Mouse (Mus musculus) common myeloid progenitor, adult 5-6 weeks (primary cell): ENCODE results near the gene Zfp146. TPM values are rescaled to one million over a fixed set of nuclear protein-coding genes. Genes with fewer than 3 reads are reported as not detected.
"Not testable (repeated sequence)": the region's sequence is repeated elsewhere in the genome, so short reads cannot be mapped to it uniquely, and the experiment has no call there.

ENCODE experiments used
- ATAC-seq: replicated peaks from 2 replicates; pipeline ENCODE4 v1.8.0; 2016; ENCODE audit warnings: low read depth, mild to moderate bottlenecking, moderate TSS enrichment, inconsistent platforms; ENCODE audit not compliant: poor library complexity, severe bottlenecking
- total RNA-seq: library from RNA; stranded (forward); fragments of 200-1000, 187-1606 nt; gene quantifications from 2 replicates; pipeline ENCODE4 v1.2.3, GENCODE M21; 2017

Zfp146 gene
- total RNA-seq, 1 experiment from 2014 or later, result 122 TPM

DNA sequence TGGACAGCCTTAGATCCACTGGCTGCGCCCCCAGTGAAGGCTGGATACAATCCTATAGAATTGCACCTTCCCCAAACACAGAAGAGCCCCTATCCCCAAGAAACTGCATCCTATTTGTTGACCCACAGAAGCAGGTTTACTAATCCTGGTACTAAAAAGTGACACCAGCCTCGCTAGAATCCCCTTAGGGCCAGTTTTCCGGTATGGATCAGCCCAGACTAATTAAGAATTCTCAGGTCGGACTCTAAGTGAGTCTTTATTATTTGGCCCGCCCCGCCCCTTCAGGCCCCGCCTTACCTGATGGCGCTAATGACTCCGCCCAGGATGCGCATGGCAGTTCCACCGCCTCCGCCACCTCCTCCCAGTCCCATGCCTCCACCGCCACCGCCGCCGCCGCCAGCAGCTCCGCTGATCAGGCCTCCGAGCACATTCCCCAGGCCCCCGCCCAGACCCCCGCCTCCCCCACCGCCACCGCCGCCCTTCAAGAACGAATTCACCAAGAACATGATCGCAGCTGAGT lies 24.1 kb upstream of the Zfp146 start:
- ATAC-seq, result peak; percentile 71

DNA sequence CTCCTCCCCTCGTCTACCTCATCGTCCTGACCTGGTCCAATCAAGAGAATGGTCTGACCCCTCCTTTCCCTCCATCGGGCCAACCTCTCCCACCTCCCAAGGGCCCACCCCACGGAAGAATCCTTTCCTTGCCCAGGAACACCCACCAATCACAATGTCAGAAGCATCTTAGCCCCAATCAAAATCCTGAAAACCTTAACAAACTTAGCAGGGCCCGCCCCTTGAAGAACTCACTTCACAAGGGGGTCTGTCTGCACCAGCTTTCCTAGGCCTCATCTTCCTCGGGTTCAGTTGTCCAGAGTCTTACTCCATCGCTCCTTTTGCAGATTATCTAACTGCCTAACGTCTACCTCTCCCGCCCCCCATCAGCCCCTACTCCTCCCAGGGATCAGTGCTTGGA lies 23.5 kb upstream of the Zfp146 start:
- ATAC-seq, result no peak

- ATAC-seq, result no peak
These were observed 22.5 kb upstream of the Zfp146 start for GRCm38 (mm10) chr7:30192088-30192487.

DNA sequence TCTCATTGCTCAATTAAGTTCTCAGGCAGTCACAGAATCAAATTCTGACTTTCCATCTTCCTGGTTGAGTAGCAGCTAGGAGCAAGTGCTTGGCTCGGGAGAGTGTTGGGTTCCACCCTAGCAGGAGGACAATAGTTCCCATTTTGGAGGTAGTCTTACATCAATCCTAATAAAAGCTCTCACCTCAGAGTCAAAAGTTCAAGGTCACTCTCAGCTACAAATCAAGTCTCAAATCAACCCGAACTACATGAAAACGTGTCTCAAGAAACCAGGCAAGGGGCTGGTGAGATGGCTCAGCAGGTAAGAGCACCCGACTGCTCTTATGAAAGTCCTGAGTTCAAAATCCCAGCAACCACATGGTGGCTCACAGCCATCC lies 19.6 kb upstream of the Zfp146 start:
- no peak for ATAC-seq

- ATAC-seq, result no peak
These were observed 19.0 kb upstream of the Zfp146 start for GRCm38 (mm10) chr7:30188344-30189115.

- no peak for ATAC-seq
These were observed 15.2 kb upstream of the Zfp146 start for GRCm38 (mm10) chr7:30184641-30185348.

- peak; percentile 96 for ATAC-seq
These were observed 14.3 kb upstream of the Zfp146 start, which contains the start of gene Cox7a1 for GRCm38 (mm10) chr7:30183879-30184289. TSS of gene Cox7a1 (plus strand) at chr7:30184144.

- not testable (repeated sequence) for ATAC-seq
These were observed 13.6 kb upstream of the Zfp146 start for GRCm38 (mm10) chr7:30183189-30183588.

DNA sequence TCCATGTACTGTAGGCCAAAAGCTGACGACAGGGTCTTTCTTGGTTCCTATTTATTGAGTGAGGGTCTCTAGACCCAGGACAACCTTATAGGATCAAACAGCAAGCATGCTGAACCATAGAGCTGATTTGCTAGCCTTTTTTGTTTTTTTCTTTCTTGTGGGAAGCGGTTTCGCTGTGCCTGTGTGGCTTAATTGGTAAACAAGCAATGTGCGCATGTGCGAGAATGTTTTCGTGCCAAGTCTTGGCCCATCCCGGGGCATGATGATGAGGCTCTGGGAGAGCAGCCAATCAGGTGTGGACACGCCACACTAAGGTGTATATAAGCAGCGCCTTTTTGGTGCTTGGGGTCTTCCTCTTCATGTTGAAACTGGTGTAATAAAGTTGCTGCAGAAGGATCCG lies 12.4 kb upstream of the Zfp146 start:
- ATAC-seq, result not testable (repeated sequence)

DNA sequence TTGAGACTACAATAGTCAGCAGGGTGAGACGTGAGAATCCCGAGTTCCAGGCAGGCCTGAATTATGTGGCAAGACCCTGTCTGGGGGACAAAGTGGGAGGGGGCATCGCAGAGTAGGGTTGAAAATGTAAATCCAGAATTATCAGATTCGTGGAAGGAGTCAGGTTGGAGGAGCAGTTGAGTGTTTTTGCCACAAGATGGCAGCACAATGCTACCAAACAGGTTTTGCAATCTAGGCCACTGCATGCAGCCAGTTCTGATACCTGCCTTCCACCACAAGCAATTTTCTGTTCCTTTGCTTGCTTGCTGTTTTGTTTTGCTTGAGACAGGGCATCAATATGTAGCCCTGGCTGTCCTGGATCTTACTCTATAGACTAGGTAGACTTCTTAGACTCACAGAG lies 11.8 kb upstream of the Zfp146 start:
- peak; percentile 67 for ATAC-seq

GRCm38 (mm10) chr7:30178256-30178655 lies 8.7 kb upstream of the Zfp146 start:
- no peak for ATAC-seq

- 0 out of 2 replicates have a peak, but pooled peaks have one; percentile 20 for ATAC-seq
These were observed 6.9 kb upstream of the Zfp146 start for GRCm38 (mm10) chr7:30176474-30176873.

GRCm38 (mm10) chr7:30170283-30170951 lies 867 bp upstream of the Zfp146 start:
- ATAC-seq, result no peak

DNA sequence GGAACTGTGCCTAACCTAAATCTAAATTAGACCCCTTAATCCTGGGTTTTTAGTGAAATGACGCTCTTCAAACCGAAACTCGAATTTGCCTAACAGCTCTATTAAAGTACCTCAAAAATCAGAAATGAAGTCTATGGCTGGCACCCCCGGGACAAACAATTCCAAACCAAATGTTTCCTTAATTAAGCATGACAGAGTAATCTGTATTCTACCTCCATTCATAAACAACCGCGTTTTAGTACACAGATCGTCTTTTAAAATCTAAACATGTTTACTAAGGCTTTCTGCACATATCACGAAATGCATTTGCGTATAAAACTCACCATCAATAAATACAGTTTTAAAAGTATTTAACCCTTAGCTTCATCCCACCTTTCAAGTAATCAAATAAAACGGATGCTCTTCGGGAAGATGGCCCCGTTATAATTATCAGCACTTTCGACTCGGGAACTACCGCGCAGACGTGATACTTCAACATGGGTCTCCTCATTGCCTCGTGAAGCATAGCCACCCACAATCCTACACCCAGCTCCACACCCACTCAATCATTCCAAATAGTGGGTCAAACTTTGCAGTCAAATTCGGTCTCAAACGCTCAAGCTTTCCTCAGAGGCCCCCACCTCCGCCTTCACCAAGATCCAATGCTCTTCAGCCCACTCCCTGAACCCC lies 502 bp downstream of the Zfp146 start:
- no peak; the same call in 1 of the 2 replicates for ATAC-seq

DNA sequence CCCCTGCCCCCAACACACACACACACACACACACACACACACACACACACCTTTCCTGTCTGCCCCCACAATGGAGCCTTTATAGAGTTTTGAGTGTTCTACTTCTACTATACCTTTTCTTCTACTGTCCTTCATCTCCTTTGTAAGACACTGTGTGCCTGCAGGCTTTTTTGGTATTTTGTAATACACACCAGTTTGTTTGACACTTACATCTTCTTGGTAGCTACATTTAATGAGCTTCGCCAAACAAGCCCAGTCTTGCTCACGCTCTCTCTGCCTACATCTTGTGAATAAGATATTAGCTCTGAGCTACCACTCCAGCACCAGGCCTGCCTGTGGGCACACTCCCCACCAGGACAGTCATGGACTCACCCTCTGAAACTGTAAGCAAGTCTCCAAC lies 4.8 kb downstream of the Zfp146 start:
- ATAC-seq, result no peak

DNA sequence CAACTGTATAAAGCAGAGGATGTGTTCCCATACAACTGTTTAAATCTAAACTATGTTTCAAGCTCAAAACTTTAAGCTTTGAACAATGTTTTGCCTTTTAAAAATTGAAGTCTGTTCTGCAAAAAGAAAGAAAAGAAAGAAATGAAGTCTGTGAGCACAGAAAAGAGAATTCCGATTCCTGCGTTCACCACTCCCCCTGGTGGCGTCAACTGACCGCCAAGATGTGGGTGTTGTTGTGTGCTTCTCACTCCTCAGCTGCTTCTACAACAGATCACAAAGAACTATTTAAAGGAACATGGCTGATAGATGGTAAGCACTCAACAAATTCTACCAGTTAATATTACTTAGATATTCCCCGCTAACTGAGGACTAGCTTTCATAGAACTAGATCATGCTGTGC lies 6.4 kb downstream of the Zfp146 start:
- no peak for ATAC-seq

DNA sequence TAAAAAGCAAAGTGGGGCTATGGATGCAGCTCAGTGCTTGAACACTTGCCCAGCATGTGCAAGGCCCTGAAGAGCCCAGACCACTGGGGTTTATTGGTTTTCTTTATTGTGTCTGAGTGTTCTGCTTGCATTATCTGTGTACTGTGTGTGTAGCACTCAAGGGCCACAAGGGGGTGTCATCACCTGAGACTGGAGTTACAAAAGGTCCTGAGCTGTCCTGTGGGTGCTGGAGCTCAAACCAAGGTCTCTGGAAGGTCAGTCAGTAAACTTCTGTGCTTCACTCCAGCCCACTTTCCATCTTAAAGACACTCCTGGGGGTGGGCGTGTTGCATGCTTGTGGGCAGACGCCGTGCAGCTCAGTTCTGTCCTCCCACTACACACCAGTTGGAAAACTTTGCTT lies 14.0 kb downstream of the Zfp146 start:
- no peak for ATAC-seq

- no peak for ATAC-seq
These were observed 15.5 kb downstream of the Zfp146 start for GRCm38 (mm10) chr7:30154040-30154439.

DNA sequence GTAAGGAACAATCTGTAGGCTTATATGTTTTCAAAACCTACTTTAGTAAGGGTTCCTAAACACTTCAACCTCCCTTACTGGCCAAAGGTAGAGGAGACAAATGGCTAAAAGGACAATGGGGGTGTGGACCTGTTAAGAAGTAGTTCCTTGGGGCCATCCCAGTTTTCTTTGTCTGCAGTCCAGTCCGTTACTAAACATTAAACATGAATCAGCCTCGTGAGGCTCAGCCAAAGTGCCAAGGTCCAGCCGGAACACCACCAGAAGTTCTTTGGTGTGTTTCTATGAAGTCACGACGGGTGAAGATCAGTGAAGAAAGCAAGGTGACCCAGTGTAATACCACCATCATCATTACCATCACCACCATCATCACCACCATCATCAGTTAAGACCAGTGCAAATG lies 22.5 kb downstream of the Zfp146 start:
- no peak for ATAC-seq

DNA sequence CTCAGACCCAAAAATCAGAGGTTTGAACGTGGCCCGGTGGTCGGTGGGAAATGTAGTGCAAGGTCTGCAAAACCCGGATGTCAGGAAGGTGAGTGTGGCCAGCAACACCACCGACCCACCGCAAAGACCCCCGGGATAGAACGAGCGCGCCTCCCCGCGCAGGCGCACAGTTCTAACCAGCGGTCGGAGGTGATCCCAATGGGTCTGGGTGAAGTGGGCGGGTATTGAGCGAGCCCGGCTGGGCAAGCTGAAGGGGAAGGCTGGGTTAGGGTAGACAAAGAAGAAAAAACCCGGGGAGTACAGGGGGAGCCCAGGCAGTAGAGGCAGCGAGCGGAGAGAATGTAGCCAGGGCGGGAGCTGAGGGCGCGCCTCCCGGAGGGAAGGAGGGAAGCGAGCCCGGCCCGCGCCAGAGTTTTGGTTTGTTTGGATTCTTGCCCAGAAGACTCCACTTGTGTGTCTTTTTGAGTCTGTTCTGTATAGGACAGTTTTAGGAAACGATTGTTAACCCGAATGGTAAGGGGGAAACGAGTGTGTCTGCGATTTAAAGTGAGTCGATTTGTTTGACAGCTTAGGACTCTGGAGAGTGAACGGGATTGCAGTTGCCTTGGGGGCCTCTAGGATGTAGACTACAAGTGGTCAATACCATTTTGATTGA lies 25.9 kb downstream of the Zfp146 start:
- peak; percentile 89 for ATAC-seq
